Mouse (Mus musculus): ENCODE measurements at regions not wholly inside any gene's neighbourhood (a gene's known extent, or its start where the extent isn't known, plus 50 kb on each side); places are given as distances from the start of the nearest gene placed in this dataset.

DNA sequence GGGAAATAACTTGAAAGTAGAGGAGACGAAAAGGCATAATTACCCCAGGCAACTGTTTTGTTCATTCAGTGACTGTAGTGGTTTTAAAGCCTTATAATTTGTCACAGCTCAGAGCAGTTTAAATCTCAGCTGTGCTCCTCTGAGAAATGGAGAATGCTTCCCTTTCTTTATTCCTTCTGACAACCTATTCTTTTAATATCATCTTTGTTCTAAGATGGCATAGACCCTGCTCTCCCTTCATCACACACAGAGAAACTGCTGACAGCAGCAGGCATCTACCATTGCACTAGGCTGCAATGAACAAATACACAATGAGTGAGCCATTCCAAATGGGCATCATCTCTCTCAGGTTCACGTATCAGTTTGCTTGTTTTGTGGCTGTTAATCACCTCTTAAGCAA, 50.5 kb upstream of the Gm11232 start:
- DNase-seq: no peak

Data from cerebellum, postnatal 25 days (tissue).